Mouse (Mus musculus) hindbrain, embryonic 11.5 days (tissue): ENCODE results near the gene Grk3. TPM values are rescaled to one million over a fixed set of nuclear protein-coding genes. Genes with fewer than 3 reads are reported as not detected.

Experiments used
- ATAC-seq: fragments of 200-750 bp; cut with Nextera tagmentation; 2 replicates; pipeline ENCODE4 v1.8.0; 2017; ENCODE audit warnings: mild to moderate bottlenecking, moderate TSS enrichment, moderate library complexity; ENCODE audit not compliant: low FRiP score
- DNase-seq: peaks from one replicate; pipeline ENCODE4 v3.0.0-alpha.2; 2015; ENCODE audit warnings: low spot score
- H3K27ac ChIP-seq: fragments of 300-500 bp; sonication (generic); 2 replicates; pipeline ENCODE4 v1.5.1; 2014; ENCODE audit warnings: mild to moderate bottlenecking, low read depth, low read length
- H3K27me3 ChIP-seq: fragments of 300-500 bp; sonication (generic); 2 replicates; pipeline ENCODE4 v1.6.1; 2014; ENCODE audit warnings: mild to moderate bottlenecking, low read length, moderate library complexity, mixed read lengths; ENCODE audit not compliant: control insufficient read depth, insufficient read depth
- H3K36me3 ChIP-seq: fragments of 300-500 bp; sonication (generic); 2 replicates; pipeline ENCODE4 v1.6.1; 2014; ENCODE audit warnings: mild to moderate bottlenecking, low read length, moderate library complexity, mixed read lengths; ENCODE audit not compliant: control insufficient read depth, insufficient read depth
- H3K4me1 ChIP-seq: fragments of 300-500 bp; sonication (generic); replicated peaks from 2 replicates; pipeline ENCODE4 v1.6.1; 2014; ENCODE audit warnings: low read length, mixed read lengths; ENCODE audit not compliant: control insufficient read depth, insufficient read depth
- H3K4me2 ChIP-seq: fragments of 300-500 bp; sonication (generic); replicated peaks from 2 replicates; pipeline ENCODE4 v1.6.1; 2014; ENCODE audit warnings: mild to moderate bottlenecking, low read depth, low read length
- H3K4me3 ChIP-seq: fragments of 300-500 bp; sonication (generic); 2 replicates; pipeline ENCODE4 v1.5.1; 2014; ENCODE audit warnings: low read depth, low read length
- H3K9ac ChIP-seq: fragments of 300-500 bp; sonication (generic); 2 replicates; pipeline ENCODE4 v1.6.1; 2014; ENCODE audit warnings: low read depth, low read length
- H3K9me3 ChIP-seq: fragments of 300-500 bp; sonication (generic); 2 replicates; pipeline ENCODE4 v1.6.1; 2016; ENCODE audit warnings: low read length; ENCODE audit not compliant: control insufficient read depth
- WGBS: fragments of 180-500 bp; shearing (Covaris S2); extraction: QIAGEN DNeasy Blood & Tissue Kit; methylation state at CpG from one replicate; pipeline ENCODE4 v1.1.7; 2014; 5-methylcytosine and 5-hydroxymethylcytosine counted together
- polyA plus RNA-seq: library from polyadenylated mRNA; unstranded; fragments of >200 nt; fragmentation: Nextera tagmentation; extraction: Ambion mirVana; gene quantifications from 2 replicates; pipeline ENCODE4 v1.2.1, GENCODE M21; 2014

The Grk3 gene
- polyA plus RNA-seq, 1 experiment from 2014 or later: 5.6 TPM

DNA sequence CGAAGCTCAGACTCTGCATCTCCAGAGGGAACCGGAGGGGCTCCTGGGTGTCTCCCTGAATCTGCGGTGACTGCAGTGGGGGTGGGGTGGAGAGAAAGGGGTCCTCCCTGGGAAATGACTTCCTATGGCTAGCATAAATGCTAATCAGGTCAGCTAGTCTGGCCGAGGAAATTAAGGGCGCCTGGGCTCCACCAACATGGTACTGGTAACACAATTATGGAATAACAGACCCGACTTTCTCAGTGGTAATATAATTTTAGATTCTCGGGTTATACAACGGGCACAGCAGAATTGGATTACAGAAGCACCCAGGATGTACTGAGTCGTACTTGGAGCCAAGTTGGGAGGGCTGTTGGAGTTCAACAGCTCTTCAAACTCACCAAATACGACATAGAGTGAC, 79.0 kb downstream of the Grk3 start:
- H3K27ac ChIP-seq: no peak overlapping the region
- 84% methylated on average over 10 of the region's 10 CpGs for WGBS
- no peaks in the 10 kb centered on the region for H3K9me3 ChIP-seq
- no peak overlapping the region for H3K4me2 ChIP-seq
- no peak for ATAC-seq
- H3K9ac ChIP-seq: no peak overlapping the region
- H3K4me3 ChIP-seq: no peak overlapping the region
- H3K36me3 ChIP-seq: no peaks in the 10 kb centered on the region
- no peaks in the 10 kb centered on the region for H3K4me1 ChIP-seq
- no peaks in the 10 kb centered on the region for H3K27me3 ChIP-seq
- no peak for DNase-seq

DNA sequence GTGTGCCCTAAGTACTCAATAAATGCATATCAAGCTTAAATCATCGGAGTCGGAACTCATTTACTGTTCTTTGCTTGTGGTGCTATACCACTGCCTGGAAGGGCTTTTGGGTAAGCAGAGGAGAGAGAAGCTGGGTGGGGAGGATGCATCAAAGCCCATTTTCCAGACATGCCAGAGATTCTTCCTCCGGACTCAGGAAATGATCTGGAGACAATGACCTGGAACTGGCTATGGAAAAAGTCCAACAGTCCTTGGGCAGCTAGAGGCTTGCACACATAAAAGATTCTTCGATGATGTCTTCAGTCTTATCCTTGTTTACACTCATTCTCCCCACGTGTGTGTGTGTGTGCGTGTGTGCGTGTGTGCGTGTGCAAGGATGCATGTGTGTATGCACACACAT, 80.2 kb downstream of the Grk3 start:
- Histone ChIP-seq H3K4me1 (no peaks in the 10 kb centered on the region), H3K9me3 (no peaks in the 10 kb centered on the region), H3K27me3 (no peaks in the 10 kb centered on the region), H3K4me3 (no peak overlapping the region), H3K27ac (no peak overlapping the region), H3K4me2 (no peak overlapping the region), H3K36me3 (no peaks in the 10 kb centered on the region), H3K9ac (no peak overlapping the region)
- no peak for DNase-seq
- 94% methylated on average over 8 of the region's 8 CpGs for WGBS
- ATAC-seq: no peak

DNA sequence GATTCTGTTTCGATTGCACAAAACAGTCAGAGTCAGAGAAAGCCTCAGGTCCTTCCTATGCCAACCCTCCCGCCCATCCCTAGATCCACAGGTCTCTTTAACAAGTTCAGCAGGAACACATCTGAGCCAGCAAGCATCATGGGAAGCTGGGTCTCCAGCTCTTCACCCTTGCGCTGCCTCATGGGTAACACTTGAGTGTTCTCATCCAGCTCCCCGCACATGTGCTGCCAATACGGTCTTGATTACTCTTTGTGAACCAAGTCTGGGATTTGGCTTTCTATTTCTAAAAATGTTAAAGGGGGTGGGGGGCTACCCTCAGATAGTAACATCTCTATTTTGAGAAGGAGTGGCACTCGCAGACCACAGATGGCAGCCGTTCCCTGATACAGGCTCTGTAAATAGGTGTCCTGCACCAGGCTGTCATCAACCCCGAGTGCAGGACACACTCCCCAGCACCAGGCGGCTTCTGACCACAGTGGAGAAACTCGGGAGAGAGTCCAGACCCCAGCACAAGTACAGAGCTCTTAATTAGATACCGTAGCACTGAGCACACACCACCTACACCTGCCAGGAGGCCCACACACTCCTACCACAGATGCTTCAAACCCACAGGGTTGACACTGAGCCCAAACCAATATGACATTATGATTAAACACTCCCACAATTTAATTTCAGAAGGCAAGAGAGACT, 82.6 kb downstream of the Grk3 start:
- Histone ChIP-seq H3K4me2 (no peak overlapping the region), H3K27me3 (no peaks in the 10 kb centered on the region), H3K9me3 (no peaks in the 10 kb centered on the region), H3K9ac (no peak overlapping the region), H3K4me1 (no peaks in the 10 kb centered on the region), H3K4me3 (no peak overlapping the region), H3K36me3 (no peaks in the 10 kb centered on the region), H3K27ac (no peak overlapping the region)
- 84% methylated on average over 11 of the region's 11 CpGs for WGBS
- DNase-seq (no peak), ATAC-seq (no peak)

DNA sequence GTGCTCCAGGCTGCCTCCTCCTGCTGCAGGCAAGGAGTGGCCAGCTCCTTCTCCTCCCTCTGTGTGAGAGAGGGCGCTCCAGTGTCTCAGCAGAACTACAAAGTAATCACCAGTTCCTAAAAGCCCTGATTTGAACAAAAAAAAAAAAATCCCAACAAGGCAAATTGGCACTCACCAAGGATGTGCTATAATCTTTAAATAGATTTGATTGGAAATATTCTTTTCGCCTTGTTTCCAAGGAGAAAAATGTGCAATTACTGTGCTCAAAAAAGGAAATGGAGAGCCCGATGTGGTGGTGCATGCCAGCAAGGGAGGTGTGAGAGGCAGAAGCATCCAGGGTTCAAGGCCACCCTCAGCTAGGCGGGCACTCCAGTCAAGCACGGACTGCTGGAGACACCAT, 83.7 kb downstream of the Grk3 start:
- ATAC-seq (no peak), DNase-seq (no peak)
- Histone ChIP-seq H3K9ac (no peak overlapping the region), H3K36me3 (no peaks in the 10 kb centered on the region), H3K4me2 (no peak overlapping the region), H3K27me3 (no peaks in the 10 kb centered on the region), H3K9me3 (no peaks in the 10 kb centered on the region), H3K4me3 (no peak overlapping the region), H3K27ac (no peak overlapping the region), H3K4me1 (no peaks in the 10 kb centered on the region)
- WGBS: 89% methylated on average over 5 of the region's 5 CpGs

DNA sequence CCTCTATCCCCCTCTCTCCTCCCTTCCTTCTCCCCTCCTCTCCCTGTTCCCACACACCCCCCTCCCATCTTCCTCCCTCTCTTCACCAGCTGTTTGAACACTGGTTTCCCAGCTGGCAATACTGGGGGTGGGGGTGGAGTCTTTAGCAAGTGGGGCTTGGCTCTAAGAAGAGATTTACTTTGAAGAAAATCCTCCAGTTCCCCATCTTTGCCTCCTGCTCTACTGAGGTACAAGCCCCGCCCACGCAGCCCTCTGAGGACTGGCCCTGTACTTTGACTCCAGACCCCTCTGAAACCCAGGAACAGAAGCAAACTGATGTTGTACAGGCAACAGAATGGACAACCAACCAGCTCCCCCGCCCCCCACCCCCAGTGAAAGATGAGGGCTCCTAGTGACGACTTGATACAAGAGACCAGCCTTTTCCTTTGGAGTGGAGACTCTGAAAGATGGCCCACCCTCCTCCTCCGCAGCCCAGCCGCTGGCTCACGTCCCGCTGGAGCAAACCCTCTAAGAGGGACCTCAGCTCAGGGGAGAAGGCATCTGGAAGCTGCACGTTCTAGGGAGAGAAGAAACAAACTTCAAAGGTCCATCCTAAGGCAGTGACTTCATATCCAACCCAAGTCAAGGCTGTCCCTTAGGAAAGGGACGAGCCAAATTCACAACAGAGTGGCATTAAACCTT, 87.2 kb downstream of the Grk3 start:
- DNase-seq: no peak
- no peak for ATAC-seq

DNA sequence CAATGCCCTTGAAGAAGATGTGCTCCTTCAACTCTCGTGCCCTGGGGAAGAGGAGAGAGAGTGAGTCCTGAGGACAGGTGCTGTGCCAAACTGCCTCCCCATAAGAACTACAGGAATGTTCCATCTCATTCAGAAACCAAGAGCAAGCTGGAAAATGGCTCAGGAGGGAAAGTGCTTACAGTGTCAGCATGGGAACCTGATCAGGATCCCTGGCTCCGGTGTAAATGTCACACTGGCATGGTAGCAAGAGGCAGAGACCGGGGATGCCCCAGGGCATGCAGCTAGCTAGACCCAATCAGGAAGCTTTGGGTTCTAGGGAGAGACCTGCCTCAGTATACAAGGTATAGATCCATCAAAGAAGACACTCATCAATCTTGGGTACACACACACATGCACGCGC, 90.2 kb downstream of the Grk3 start:
- Histone ChIP-seq H3K9me3 (no peaks in the 10 kb centered on the region), H3K4me1 (no peaks in the 10 kb centered on the region), H3K36me3 (no peaks in the 10 kb centered on the region), H3K4me2 (no peak overlapping the region), H3K27me3 (no peaks in the 10 kb centered on the region), H3K27ac (no peak overlapping the region), H3K4me3 (no peak overlapping the region), H3K9ac (no peak overlapping the region)
- ATAC-seq: no peak
- no peak for DNase-seq
- 95% methylated on average over 5 of the region's 5 CpGs for WGBS

More for the DNA sequence above, 87.2 kb downstream of the Grk3 start:
- H3K27ac ChIP-seq: no peak overlapping the region
- H3K27me3 ChIP-seq: no peaks in the 10 kb centered on the region
- WGBS: 41% methylated on average over 10 of the region's 10 CpGs
- no peak overlapping the region for H3K9ac ChIP-seq
- H3K36me3 ChIP-seq: no peaks in the 10 kb centered on the region
- H3K4me2 ChIP-seq: no peak overlapping the region
- no peaks in the 10 kb centered on the region for H3K4me1 ChIP-seq
- H3K9me3 ChIP-seq: no peaks in the 10 kb centered on the region
- H3K4me3 ChIP-seq: no peak overlapping the region

DNA sequence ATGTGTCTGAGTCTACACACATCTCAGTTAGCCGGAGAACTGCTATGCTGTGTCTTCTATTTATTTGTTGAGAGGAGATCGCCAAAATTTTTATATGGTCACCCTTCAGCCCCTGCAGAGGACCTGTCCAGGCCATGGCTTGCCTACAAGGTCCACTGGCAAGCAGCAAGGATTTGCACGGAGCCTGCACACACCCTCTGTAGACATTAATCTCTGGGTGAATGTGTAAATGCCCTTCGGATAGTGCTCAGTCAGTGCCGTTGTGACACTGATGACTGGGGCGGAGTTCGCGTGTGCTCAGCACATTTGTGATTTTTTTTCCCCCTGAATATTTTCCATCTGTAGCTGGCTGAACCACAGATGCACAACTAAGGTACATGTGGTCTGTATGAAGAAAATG, 90.8 kb downstream of the Grk3 start:
- H3K27ac ChIP-seq: no peak overlapping the region
- H3K4me3 ChIP-seq: no peak overlapping the region
- no peak for ATAC-seq
- H3K36me3 ChIP-seq: no peaks in the 10 kb centered on the region
- H3K27me3 ChIP-seq: no peaks in the 10 kb centered on the region
- H3K4me1 ChIP-seq: no peaks in the 10 kb centered on the region
- H3K9ac ChIP-seq: no peak overlapping the region
- WGBS: 92% methylated on average over 8 of the region's 8 CpGs
- no peak overlapping the region for H3K4me2 ChIP-seq
- H3K9me3 ChIP-seq: no peaks in the 10 kb centered on the region
- no peak for DNase-seq

DNA sequence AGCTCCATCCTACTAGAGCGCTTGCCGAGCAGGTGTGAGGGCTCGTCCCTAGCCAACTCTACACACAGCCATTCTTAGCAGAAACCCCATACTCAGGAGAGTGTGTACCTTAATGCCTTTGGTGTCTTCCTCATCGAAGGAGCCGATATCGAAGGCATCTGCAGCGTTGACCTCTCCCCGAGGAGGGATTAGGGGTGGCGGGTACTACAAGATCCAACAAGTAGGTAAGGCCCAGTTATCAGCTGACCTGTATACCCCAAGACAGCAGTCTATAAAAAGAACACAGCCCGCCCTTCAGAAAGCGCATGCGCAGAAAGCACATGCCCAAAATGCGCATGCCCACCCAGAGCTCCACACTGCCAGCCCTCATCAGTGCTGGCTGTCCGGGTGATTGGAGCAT, 91.8 kb downstream of the Grk3 start:
- H3K4me1 ChIP-seq: no peaks in the 10 kb centered on the region
- no peak overlapping the region for H3K4me3 ChIP-seq
- DNase-seq (no peak), ATAC-seq (no peak)
- no peak overlapping the region for H3K9ac ChIP-seq
- 96% methylated on average over 14 of the region's 14 CpGs for WGBS
- H3K27me3 ChIP-seq: no peaks in the 10 kb centered on the region
- H3K27ac ChIP-seq: no peak overlapping the region
- H3K9me3 ChIP-seq: no peaks in the 10 kb centered on the region
- H3K36me3 ChIP-seq: no peaks in the 10 kb centered on the region
- no peak overlapping the region for H3K4me2 ChIP-seq

DNA sequence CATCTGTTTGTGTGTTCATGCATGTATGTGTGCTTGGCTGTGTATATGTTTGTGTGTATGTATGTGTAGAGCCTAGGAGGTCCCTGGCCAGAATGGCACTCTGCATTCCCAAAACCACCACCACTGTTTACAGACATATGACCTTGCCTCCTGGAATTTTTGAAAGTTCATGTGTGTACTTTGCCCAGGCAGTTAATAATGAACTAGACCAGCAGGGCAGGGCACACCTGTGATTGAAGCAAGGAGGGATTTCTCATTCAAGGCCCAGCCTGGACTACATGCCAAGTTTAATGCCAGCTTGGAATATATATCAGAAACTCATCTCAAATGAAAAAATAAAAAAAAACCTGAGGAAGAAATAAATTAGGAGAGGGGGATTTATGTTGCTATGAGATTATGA, 93.7 kb downstream of the Grk3 start:
- DNase-seq: no peak
- Histone ChIP-seq H3K9me3 (no peaks in the 10 kb centered on the region), H3K27ac (no peak overlapping the region), H3K4me2 (no peak overlapping the region), H3K36me3 (no peaks in the 10 kb centered on the region), H3K27me3 (no peaks in the 10 kb centered on the region), H3K4me1 (no peaks in the 10 kb centered on the region), H3K9ac (no peak overlapping the region), H3K4me3 (no peak overlapping the region)
- no peak for ATAC-seq
